Mouse (Mus musculus) heart, embryonic 14.5 days (tissue): Measurements from ENCODE around the gene Stat4. TPM values are rescaled to one million over a fixed set of nuclear protein-coding genes. Genes with fewer than 3 reads are reported as not detected.
A peak's percentile ranks its signal among the peaks of the same experiment; 100 is the strongest.

Experiments used
- ATAC-seq: fragments of 200-750 bp; cut with Nextera tagmentation; 2 replicates; pipeline ENCODE4 v1.8.0; 2017; ENCODE audit warnings: low read depth, moderate TSS enrichment; ENCODE audit not compliant: insufficient number of reproducible peaks, insufficient read depth, low FRiP score
- H3K27ac ChIP-seq, 2 experiments: fragments of 200-500 bp in 1 of 2; fragments of 300-500 bp in 1 of 2; sonication (generic) in 1 of 2; replicated peaks in 1 of 2; 2 replicates each; pipeline ENCODE4 v1.5.1; 2012 to 2014; ENCODE audit warnings: low read depth in 2 of 2, low read length in 2 of 2, control low read depth in 1 of 2, mild to moderate bottlenecking in 1 of 2, mixed read lengths in 1 of 2; ENCODE audit not compliant: control insufficient read depth in 1 of 2, insufficient read depth in 1 of 2
- H3K27me3 ChIP-seq: fragments of 300-500 bp; sonication (generic); 2 replicates; pipeline ENCODE4 v1.6.1; 2014; ENCODE audit warnings: mild to moderate bottlenecking, low read length, control low read depth; ENCODE audit not compliant: control insufficient read depth, insufficient read depth
- H3K36me3 ChIP-seq: fragments of 300-500 bp; sonication (generic); 2 replicates; pipeline ENCODE4 v1.6.1; 2014; ENCODE audit warnings: mild to moderate bottlenecking, control low read depth, low read length, mixed read lengths; ENCODE audit not compliant: control insufficient read depth, insufficient read depth
- H3K4me1 ChIP-seq, 2 experiments: fragments of 200-500 bp in 1 of 2; fragments of 300-500 bp in 1 of 2; sonication (generic) in 1 of 2; 2 replicates each; pipeline ENCODE4 v1.6.1; 2012 to 2014; ENCODE audit warnings: low read length in 2 of 2, control low read depth in 1 of 2, mixed read lengths in 1 of 2; ENCODE audit not compliant: control insufficient read depth in 2 of 2, insufficient read depth in 2 of 2
- H3K4me2 ChIP-seq: fragments of 300-500 bp; sonication (generic); 2 replicates; pipeline ENCODE4 v1.6.1; 2014; ENCODE audit warnings: mild to moderate bottlenecking, low read length
- H3K4me3 ChIP-seq, 2 experiments: fragments of 200-500 bp in 1 of 2; fragments of 300-500 bp in 1 of 2; sonication (generic) in 1 of 2; 2 replicates each; pipeline ENCODE4 v1.5.1; 2012 to 2014; ENCODE audit warnings: low read length in 2 of 2, mild to moderate bottlenecking in 2 of 2, control low read depth in 1 of 2, low read depth in 1 of 2, moderate library complexity in 1 of 2; ENCODE audit not compliant: control insufficient read depth in 1 of 2, insufficient read depth in 1 of 2
- H3K9ac ChIP-seq: fragments of 300-500 bp; sonication (generic); 2 replicates; pipeline ENCODE4 v1.6.1; 2014; ENCODE audit warnings: mild to moderate bottlenecking, low read length
- H3K9me3 ChIP-seq: fragments of 300-500 bp; sonication (generic); 2 replicates; pipeline ENCODE4 v1.6.1; 2016; ENCODE audit warnings: low read length, control low read depth; ENCODE audit not compliant: control insufficient read depth
- WGBS: fragments of 180-500 bp; shearing (Covaris S2); extraction: QIAGEN DNeasy Blood & Tissue Kit; methylation state at CpG from one replicate; pipeline ENCODE4 v1.1.7; 2014; 5-methylcytosine and 5-hydroxymethylcytosine counted together
- polyA plus RNA-seq: library from polyadenylated mRNA; unstranded; fragments of >200 nt; fragmentation: Nextera tagmentation; extraction: Ambion mirVana; gene quantifications from 2 replicates; pipeline ENCODE4 v1.2.1, GENCODE M21; 2014

The Stat4 gene
- polyA plus RNA-seq, 1 experiment from 2014 or later = 2.4 TPM

GRCm38 (mm10) chr1:52111217-52111616 lies 124.3 kb downstream of the Stat4 start:
- Histone ChIP-seq H3K9me3 (no peaks in the 10 kb centered on the region), H3K4me3 (no peak overlapping the region), H3K27me3 (no peaks in the 10 kb centered on the region), H3K36me3 (no peaks in the 10 kb centered on the region), H3K4me1 (peaks cover 3 to 4% of the 10 kb centered on the region in 2 experiments; a peak in 3 of 4 replicates), H3K9ac (no peak overlapping the region), H3K4me2 (no peak overlapping the region), H3K27ac (no peak overlapping the region)
- WGBS = 36% methylated on average over 3 of the region's 3 CpGs
- ATAC-seq = no peak

DNA sequence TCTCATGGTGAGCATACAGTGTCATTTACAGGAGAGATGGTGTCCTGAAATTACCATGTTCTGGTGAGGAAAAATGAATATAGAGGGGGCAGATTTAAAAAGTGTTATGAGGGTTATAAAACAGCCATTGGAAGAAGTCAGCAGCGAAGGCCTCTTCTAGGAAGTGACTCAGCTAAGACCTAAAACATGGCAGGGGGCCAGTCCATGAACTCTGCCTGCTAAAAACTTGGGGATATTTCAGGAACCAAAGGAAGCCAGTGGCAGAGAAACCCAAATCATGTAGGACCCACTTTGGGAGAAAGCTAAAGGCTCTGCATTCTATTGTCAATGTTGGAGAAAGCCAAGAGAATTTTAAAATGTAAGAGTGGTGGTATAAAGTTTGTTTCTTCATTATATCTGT lies 125.4 kb downstream of the Stat4 start:
- ATAC-seq = no peak
- H3K4me2 ChIP-seq = no peak overlapping the region
- H3K27me3 ChIP-seq = no peaks in the 10 kb centered on the region
- WGBS = 62% methylated on average over 1 of the region's 1 CpGs
- H3K36me3 ChIP-seq = no peaks in the 10 kb centered on the region
- peaks cover 3 to 4% of the 10 kb centered on the region in 2 experiments; a peak in 3 of 4 replicates for H3K4me1 ChIP-seq
- no peaks in the 10 kb centered on the region for H3K9me3 ChIP-seq
- H3K27ac ChIP-seq = no peak overlapping the region
- no peak overlapping the region for H3K4me3 ChIP-seq
- H3K9ac ChIP-seq = no peak overlapping the region

- Histone ChIP-seq H3K4me2 (peak overlapping the region; percentile 72), H3K4me1 (peaks cover 3 to 4% of the 10 kb centered on the region in 2 experiments; a peak in 3 of 4 replicates), H3K27ac (peak overlapping the region; percentile 81 to 82), H3K9me3 (no peaks in the 10 kb centered on the region), H3K4me3 (peak overlapping the region; percentile 41 to 46), H3K9ac (peak overlapping the region; percentile 77), H3K27me3 (no peaks in the 10 kb centered on the region), H3K36me3 (no peaks in the 10 kb centered on the region)
- no peak for ATAC-seq
- WGBS = 31% methylated on average over 7 of the region's 7 CpGs
Observed at GRCm38 (mm10) chr1:52113067-52113665, 126.2 kb downstream of the Stat4 start.

- Histone ChIP-seq H3K27me3 (no peaks in the 10 kb centered on the region), H3K36me3 (no peaks in the 10 kb centered on the region), H3K4me1 (peaks cover 3 to 6% of the 10 kb centered on the region in 2 experiments; a peak in 3 of 4 replicates), H3K4me3 (peak overlapping the region; percentile 41 to 46), H3K4me2 (peak overlapping the region; percentile 72), H3K9ac (peak overlapping the region; percentile 77), H3K27ac (peak overlapping the region; percentile 81 to 82), H3K9me3 (no peaks in the 10 kb centered on the region)
- ATAC-seq = peak; percentile 96
- WGBS = under 1% methylated on average over 32 of the region's 32 CpGs
Observed at GRCm38 (mm10) chr1:52113666-52114069, 126.7 kb downstream of the Stat4 start.

- no peak for ATAC-seq
- H3K9me3 ChIP-seq = no peaks in the 10 kb centered on the region
- H3K4me1 ChIP-seq = peaks cover 5 to 14% of the 10 kb centered on the region in 2 experiments
- no peaks in the 10 kb centered on the region for H3K27me3 ChIP-seq
- H3K4me3 ChIP-seq = no peak overlapping the region
- no peak overlapping the region for H3K27ac ChIP-seq
- H3K4me2 ChIP-seq = no peak overlapping the region
- H3K9ac ChIP-seq = no peak overlapping the region
- 76% methylated on average over 3 of the region's 3 CpGs for WGBS
- no peaks in the 10 kb centered on the region for H3K36me3 ChIP-seq
Observed at GRCm38 (mm10) chr1:52116441-52116840, 129.5 kb downstream of the Stat4 start.

DNA sequence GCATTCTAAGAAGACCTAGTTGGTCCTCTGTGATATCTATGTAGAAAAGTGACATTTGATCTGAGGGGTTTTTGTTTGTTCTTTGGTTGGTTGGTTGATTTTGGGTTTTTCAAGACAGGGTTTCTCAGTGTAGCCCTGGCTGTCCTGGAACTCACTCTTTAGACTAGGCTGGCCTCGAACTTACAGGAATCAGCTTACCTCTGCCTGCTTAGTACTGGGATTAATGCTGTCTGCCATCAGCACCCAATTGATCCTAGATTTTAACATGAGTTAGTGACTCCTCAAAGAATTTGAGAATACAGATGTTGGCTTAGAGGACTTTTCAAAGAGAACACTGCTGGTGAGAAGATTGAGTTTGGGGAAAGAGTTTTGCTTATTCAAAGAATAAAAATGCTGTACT lies 130.8 kb downstream of the Stat4 start:
- H3K4me2 ChIP-seq = no peak overlapping the region

DNA sequence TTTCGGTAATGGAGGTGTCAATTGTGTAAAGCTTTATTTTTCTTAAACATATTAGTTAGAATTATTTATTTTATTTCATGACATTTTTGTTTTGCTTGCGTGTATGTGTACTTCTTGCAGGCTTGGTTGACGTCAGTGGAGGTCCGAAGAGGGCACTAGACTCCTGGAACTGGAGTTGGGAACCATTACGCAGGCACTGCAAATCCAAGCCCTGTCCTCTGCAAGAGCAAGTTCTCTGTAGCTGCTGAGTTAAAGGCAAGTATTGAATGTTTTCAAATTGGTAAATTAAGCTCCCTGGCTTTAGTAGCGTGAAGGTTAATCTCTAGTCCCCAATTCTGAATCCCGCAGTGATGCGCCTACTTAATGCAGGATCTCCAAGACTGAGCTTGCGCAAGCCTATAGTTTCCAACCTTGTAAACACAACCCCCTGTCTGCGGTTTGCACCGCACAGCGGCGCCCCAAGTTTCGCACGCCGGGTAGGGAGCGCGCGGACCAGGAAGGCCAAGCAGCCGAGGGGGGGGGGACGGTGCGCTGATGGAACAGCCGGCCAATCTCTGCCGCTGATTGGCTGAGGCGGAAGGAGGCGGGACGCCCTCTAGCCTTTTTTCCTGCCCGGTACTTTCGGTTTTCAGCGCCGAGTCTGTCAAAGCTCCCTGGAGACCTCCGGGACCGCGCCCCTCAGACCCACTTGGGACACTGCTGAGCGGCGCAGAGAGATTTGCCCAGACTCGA lies 132.1 kb downstream of the Stat4 start, which contains the start of gene Stat1:
TSS of gene Stat1 (plus strand) at position 581 of the 732 bp plus-strand sequence.
- Histone ChIP-seq H3K4me2 (peak within 1 kb of the TSS; percentile 75), H3K36me3 (peaks cover 17% of the 10 kb centered on the region), H3K4me1 (peaks cover 3 to 10% of the 10 kb centered on the region in 2 experiments; a peak in 3 of 4 replicates), H3K27ac (peak within 1 kb of the TSS; percentile 60 to 81), H3K4me3 (peak within 1 kb of the TSS; percentile 84 to 95), H3K9me3 (no peaks in the 10 kb centered on the region), H3K27me3 (no peaks in the 10 kb centered on the region), H3K9ac (peak within 1 kb of the TSS; percentile 89)
- WGBS = 4% methylated on average over 37 of the region's 37 CpGs
- ATAC-seq = peak; percentile 90

More for the DNA sequence above, 130.8 kb downstream of the Stat4 start:
- H3K9me3 ChIP-seq = no peaks in the 10 kb centered on the region
- H3K27ac ChIP-seq = no peak overlapping the region
- peaks cover 5 to 14% of the 10 kb centered on the region in 2 experiments for H3K4me1 ChIP-seq
- H3K27me3 ChIP-seq = no peaks in the 10 kb centered on the region
- H3K9ac ChIP-seq = no peak overlapping the region
- ATAC-seq = no peak
- H3K36me3 ChIP-seq = peaks cover 6% of the 10 kb centered on the region
- H3K4me3 ChIP-seq = no peak overlapping the region
- WGBS = 82% methylated on average over 1 of the region's 1 CpGs
